Comparison of ENCODE assay signal across 23 mouse cellular contexts in the genomic region with DNA sequence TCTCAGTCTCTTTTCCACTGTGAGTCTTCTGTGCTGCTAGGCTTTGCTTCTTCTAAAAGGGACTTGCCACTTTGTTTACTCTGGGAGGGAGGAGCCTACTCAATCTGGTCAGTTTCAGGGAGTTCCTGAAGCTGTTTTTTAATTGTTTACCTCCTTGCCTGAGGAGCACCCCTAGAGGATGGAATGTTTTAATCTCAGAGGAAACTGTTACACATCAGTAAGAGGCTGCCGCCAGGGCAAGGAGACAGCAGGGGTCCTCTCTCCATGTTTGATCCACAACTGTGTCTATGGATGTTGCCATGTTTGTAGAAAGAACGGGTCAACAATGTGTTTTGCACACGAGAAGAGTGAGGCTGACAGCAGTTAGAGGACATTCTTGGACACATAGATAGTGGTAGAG.
"Had no signal": no experiment of that assay in that cellular context is flagged by ENCODE, and none has a peak within 500 bp of the region (broad histone marks: within the 10 kb centered on the region; RNA-seq: fewer than 3 reads in every experiment).

No protein-coding gene starts in this region.

- H3K27me3 ChIP-seq: heart, embryonic 12.5 days; hindbrain, embryonic 15.5 days; kidney, embryonic 15.5 days; limb, embryonic 12.5 days; liver, embryonic 13.5 days had no signal

- H3K9ac ChIP-seq: heart, embryonic 12.5 days; hindbrain, embryonic 13.5 days; hindbrain, embryonic 15.5 days; kidney, embryonic 15.5 days; limb, embryonic 12.5 days; liver, embryonic 13.5 days had no signal

- H3K9me3 ChIP-seq: heart, embryonic 10.5 days; hindbrain, embryonic 13.5 days; hindbrain, embryonic 15.5 days; kidney, embryonic 15.5 days; limb, embryonic 10.5 days; limb, embryonic 12.5 days; liver, embryonic 13.5 days had no signal

- ATAC-seq: hindbrain, postnatal 0 days; intestine, embryonic 16.5 days had no signal

- DNase-seq: gastrocnemius, postnatal 14 days; gastrocnemius, postnatal 36 days; heart, adult 18-20 months; heart, postnatal 10 days; kidney, adult 11 months; kidney, adult 2 months; kidney, adult 9 months; kidney, postnatal 10 days; kidney, postnatal 25 days; layer of hippocampus, adult 9-11 months; layer of hippocampus, postnatal 36 days; liver; liver, embryonic 13.5 days had no signal

- H3K4me3 ChIP-seq: heart, embryonic 10.5 days; heart, embryonic 12.5 days; hindbrain, embryonic 13.5 days; hindbrain, embryonic 15.5 days; kidney, embryonic 15.5 days; limb, embryonic 10.5 days; limb, embryonic 12.5 days; liver, embryonic 13.5 days had no signal

- H3K4me2 ChIP-seq: heart, embryonic 12.5 days; hindbrain, embryonic 13.5 days; hindbrain, embryonic 15.5 days; kidney, embryonic 15.5 days; limb, embryonic 12.5 days; liver, embryonic 11.5 days; liver, embryonic 13.5 days had no signal

- H3K27ac ChIP-seq: heart, embryonic 10.5 days; hindbrain, embryonic 13.5 days; hindbrain, embryonic 15.5 days; hindbrain, postnatal 0 days; kidney, embryonic 15.5 days; limb, embryonic 10.5 days; limb, embryonic 12.5 days; liver, embryonic 13.5 days had no signal

- H3K36me3 ChIP-seq: heart, embryonic 10.5 days; heart, embryonic 12.5 days; hindbrain, embryonic 13.5 days; hindbrain, embryonic 15.5 days; kidney, embryonic 15.5 days; limb, embryonic 10.5 days; limb, embryonic 12.5 days; liver, embryonic 13.5 days had no signal
